Mouse (Mus musculus) hindbrain, embryonic 10.5 days (tissue): ENCODE measurements around the gene Phactr4. TPM values are rescaled to one million over a fixed set of nuclear protein-coding genes. Genes with fewer than 3 reads are reported as not detected.

Source experiments
- DNase-seq: peaks from one replicate; pipeline ENCODE4 v3.0.0-alpha.2; 2017; ENCODE audit warnings: low spot score
- H3K27ac ChIP-seq: fragments of 300-500 bp; sonication (generic); 2 replicates; pipeline ENCODE4 v1.5.1; 2016; ENCODE audit warnings: mild to moderate bottlenecking, moderate library complexity
- H3K27me3 ChIP-seq: fragments of 300-500 bp; sonication (generic); 2 replicates; pipeline ENCODE4 v1.6.1; 2016; ENCODE audit warnings: mild to moderate bottlenecking; ENCODE audit not compliant: poor library complexity, insufficient read depth, severe bottlenecking
- H3K36me3 ChIP-seq: fragments of 300-500 bp; sonication (generic); 2 replicates; pipeline ENCODE4 v1.6.1; 2016; ENCODE audit warnings: mild to moderate bottlenecking, moderate library complexity
- H3K4me1 ChIP-seq: fragments of 300-500 bp; sonication (generic); replicated peaks from 2 replicates; pipeline ENCODE4 v1.6.1; 2016; ENCODE audit warnings: mild to moderate bottlenecking
- H3K4me3 ChIP-seq: fragments of 300-500 bp; sonication (generic); 2 replicates; pipeline ENCODE4 v1.5.1; 2016; ENCODE audit warnings: mild to moderate bottlenecking, moderate library complexity
- H3K9me3 ChIP-seq: fragments of 300-500 bp; sonication (generic); 2 replicates; pipeline ENCODE4 v1.6.1; 2016; ENCODE audit warnings: mild to moderate bottlenecking, moderate library complexity
- whole genome bisulfite sequencing: fragments of 180-500 bp; shearing (Covaris S2); methylation state at CpG from one replicate; pipeline ENCODE4 v1.1.7; 2016; 5-methylcytosine and 5-hydroxymethylcytosine counted together
- polyA plus RNA-seq: library from polyadenylated mRNA; unstranded; fragments of >200 nt; fragmentation: Nextera tagmentation; extraction: Ambion mirVana; gene quantifications from 2 replicates; pipeline ENCODE4 v1.2.1, GENCODE M21; 2016

Gene Phactr4
- polyA plus RNA-seq, 1 experiment from 2014 or later, result 25.5 TPM

- Histone ChIP-seq H3K27ac (no peak overlapping the region), H3K27me3 (no peaks in the 10 kb centered on the region), H3K4me3 (no peak overlapping the region), H3K4me1 (no peaks in the 10 kb centered on the region; the same call in 1 of the 2 replicates), H3K9me3 (no peaks in the 10 kb centered on the region), H3K36me3 (peaks cover 63% of the 10 kb centered on the region)
- 93% methylated on average over 3 of the region's 3 CpGs for WGBS
- no peak for DNase-seq
These were observed 38.8 kb downstream of the Phactr4 start for GRCm38 (mm10) chr4:132383455-132383854.

DNA sequence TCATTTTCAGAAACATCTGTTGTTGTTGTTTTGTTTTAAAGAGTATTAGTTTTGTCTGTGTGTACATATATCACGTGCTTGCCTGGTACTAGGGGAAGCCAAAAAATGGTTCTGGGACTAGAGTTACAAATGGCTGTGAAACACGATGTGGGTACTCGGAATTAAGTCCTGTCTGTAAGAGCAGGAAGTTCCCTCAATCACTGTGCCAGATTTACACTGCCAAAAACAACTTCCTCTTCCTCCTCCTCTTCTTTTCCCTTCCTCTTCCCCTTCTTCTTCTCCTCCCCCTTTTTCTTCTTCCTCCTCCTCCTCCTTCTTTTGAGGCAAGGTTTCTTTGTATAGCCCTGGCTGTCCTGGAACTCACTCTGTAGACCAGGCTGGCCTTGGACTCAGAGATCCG, 40.0 kb downstream of the Phactr4 start:
- 85% methylated on average over 4 of the region's 4 CpGs for WGBS
- DNase-seq, result no peak
- no peaks in the 10 kb centered on the region for H3K27me3 ChIP-seq
- H3K4me3 ChIP-seq, result no peak overlapping the region
- H3K4me1 ChIP-seq, result no peaks in the 10 kb centered on the region
- H3K9me3 ChIP-seq, result no peaks in the 10 kb centered on the region
- peaks cover 75% of the 10 kb centered on the region for H3K36me3 ChIP-seq
- H3K27ac ChIP-seq, result no peak overlapping the region

DNA sequence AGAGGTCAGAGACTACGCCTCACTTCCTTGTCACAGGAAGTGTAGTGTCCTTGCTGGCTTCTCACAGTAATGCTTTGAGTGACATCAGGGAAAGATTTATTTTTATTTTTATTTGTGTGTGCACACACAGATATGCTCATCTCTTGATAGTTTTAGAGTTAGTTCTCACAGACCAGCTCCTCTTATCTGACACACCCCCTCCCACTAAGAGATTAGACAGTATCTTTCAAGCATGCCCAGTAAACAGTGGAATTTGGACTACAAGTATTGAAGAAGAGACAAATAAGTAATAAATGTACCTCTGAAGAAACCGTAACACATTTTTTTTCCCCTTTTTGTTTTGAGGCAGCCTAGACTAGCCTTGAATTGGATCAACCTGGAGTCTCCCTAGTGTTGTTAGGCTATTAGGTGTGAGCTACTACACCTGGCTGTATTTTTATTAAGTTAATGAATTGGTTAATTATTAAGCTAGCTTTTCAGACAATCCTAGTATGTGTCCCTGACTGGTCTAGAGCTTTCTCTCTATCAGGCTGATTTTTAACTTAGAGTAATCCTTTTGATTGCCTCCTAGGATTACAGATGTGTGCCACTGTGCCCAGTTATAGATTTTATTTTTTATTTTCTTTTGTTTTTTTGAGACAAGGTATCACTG, 41.2 kb downstream of the Phactr4 start:
- 98% methylated on average over 2 of the region's 2 CpGs for WGBS
- Histone ChIP-seq H3K4me1 (no peaks in the 10 kb centered on the region), H3K27me3 (no peaks in the 10 kb centered on the region), H3K9me3 (no peaks in the 10 kb centered on the region), H3K36me3 (peaks cover 76% of the 10 kb centered on the region), H3K4me3 (no peak overlapping the region), H3K27ac (no peak overlapping the region)
- no peak for DNase-seq

DNA sequence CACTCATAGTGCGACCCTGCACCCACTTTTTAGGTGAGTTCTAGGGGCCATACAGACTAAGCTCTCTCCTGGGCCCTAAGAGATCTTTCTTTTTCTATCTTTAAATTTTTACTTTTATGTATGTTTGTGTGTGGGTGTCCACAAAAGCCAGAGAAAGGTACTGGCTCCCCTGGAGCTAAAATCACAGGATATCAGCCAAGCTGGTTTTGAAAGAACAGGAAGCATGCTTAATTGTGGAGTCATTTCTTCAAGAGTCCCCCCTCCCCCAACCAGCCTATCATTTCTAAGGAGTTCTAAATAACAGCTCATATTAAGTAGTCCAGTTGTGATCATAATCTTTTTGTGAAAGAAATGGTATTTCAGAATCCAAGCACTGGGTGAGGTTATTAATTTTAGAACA, 48.5 kb downstream of the Phactr4 start:
- Histone ChIP-seq H3K4me3 (no peak overlapping the region), H3K27ac (no peak overlapping the region), H3K36me3 (peaks cover 90% of the 10 kb centered on the region), H3K9me3 (no peaks in the 10 kb centered on the region), H3K27me3 (no peaks in the 10 kb centered on the region), H3K4me1 (no peaks in the 10 kb centered on the region)
- DNase-seq, result no peak
- 100% methylated on average over 1 of the region's 1 CpGs for WGBS

GRCm38 (mm10) chr4:132369953-132370750, 52.1 kb downstream of the Phactr4 start:
- 69% methylated on average over 8 of the region's 8 CpGs for WGBS
- peaks cover 92% of the 10 kb centered on the region for H3K36me3 ChIP-seq

DNA sequence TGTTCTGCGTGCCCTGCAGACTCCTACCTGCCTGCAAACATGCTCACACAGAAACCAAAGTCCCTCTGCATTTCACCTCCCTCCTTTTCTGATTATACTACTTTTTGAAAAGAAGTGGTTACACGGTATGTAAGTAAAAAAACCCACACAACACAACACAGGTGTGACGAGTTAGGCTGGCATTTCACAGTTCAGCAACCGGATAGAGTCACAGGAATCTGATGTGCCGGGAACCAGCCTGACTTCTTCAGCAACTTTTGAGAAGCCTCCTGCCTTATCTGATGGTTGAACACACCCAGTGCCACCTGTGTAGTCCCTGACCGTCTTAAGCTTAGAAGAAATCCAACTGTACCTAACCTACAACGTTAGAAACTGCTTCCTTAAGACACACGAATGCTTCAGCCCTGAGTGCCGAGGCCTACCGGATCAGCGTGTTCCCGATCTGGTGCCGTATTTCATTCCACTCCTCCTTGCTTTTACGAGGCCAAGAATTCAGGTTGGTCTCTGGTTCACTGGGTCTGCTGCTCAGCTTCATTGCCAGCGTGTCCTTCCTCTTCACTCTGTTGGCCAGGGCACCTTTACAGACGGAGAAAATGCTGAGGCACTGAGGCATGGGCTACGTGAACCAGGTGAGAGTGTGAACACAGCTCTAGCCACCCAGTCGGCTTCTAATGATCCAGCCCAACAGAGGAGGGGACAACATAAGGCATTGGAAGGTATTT, 54.6 kb downstream of the Phactr4 start:
- WGBS, result 92% methylated on average over 18 of the region's 18 CpGs
- Histone ChIP-seq H3K4me3 (no peak overlapping the region), H3K27me3 (no peaks in the 10 kb centered on the region), H3K4me1 (no peaks in the 10 kb centered on the region), H3K36me3 (peaks cover 97% of the 10 kb centered on the region), H3K9me3 (no peaks in the 10 kb centered on the region), H3K27ac (no peak overlapping the region)
- DNase-seq, result no peak

More at GRCm38 (mm10) chr4:132369953-132370750, 52.1 kb downstream of the Phactr4 start:
- no peaks in the 10 kb centered on the region for H3K4me1 ChIP-seq
- H3K9me3 ChIP-seq, result no peaks in the 10 kb centered on the region
- H3K27ac ChIP-seq, result no peak overlapping the region
- no peak overlapping the region for H3K4me3 ChIP-seq
- no peaks in the 10 kb centered on the region for H3K27me3 ChIP-seq
- DNase-seq, result no peak

DNA sequence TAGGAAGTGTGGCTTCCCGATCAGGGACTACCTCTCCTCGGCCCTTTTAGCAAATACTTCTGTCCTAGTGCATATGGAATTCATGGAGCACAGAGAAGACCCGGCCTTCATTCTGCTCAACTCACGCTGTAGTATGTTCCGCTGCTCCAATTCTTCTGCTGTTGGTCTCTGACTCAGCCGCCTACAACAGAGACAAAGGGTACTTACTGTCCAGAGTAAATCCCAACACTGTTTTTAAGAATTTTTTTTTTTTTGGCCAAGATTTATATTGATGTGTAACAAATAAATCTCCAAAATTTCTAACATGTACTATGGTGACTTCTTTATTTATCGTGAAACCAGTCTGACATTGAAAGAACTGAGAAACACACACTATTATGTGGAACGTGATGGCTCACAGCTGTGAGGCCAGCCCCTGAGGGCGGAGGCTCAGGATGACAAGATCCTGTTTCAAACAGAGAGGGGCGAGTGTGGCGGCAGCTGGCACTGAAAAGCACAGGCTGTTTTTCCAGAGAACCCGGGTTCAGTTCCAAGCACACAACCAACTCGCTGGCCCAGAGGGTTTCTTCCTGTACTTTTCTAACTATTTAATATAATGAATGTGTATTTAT, 56.7 kb downstream of the Phactr4 start:
- DNase-seq, result no peak
- no peaks in the 10 kb centered on the region for H3K27me3 ChIP-seq
- H3K9me3 ChIP-seq, result no peaks in the 10 kb centered on the region
- 81% methylated on average over 13 of the region's 13 CpGs for WGBS
- peaks cover 92% of the 10 kb centered on the region for H3K36me3 ChIP-seq
- H3K4me1 ChIP-seq, result no peaks in the 10 kb centered on the region
- no peak overlapping the region for H3K27ac ChIP-seq
- no peak overlapping the region for H3K4me3 ChIP-seq

DNA sequence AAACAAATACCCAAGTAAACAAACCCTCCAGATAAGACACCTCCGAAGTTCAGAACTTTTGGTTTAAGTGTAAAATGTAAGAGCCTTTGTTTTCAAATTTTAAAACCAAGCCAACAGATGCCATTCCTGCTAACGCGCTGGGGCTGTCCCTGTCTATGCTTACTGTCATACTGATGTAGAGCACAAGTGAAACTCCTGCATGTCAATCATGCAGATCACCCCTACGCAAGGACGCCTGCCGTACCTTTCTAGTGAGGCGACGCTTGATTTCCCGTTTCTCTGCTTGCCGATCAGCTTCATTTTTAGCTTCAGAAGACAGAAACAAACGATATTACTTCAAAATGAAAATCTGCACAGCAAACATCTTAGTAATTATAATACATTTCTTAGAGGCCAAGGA, 58.8 kb downstream of the Phactr4 start:
- Histone ChIP-seq H3K27me3 (no peaks in the 10 kb centered on the region), H3K27ac (no peak overlapping the region), H3K4me1 (no peaks in the 10 kb centered on the region), H3K9me3 (no peaks in the 10 kb centered on the region), H3K36me3 (peaks cover 92% of the 10 kb centered on the region), H3K4me3 (no peak overlapping the region)
- no peak for DNase-seq
- 95% methylated on average over 11 of the region's 11 CpGs for WGBS

GRCm38 (mm10) chr4:132359510-132359909, 62.8 kb downstream of the Phactr4 start:
- H3K4me3 ChIP-seq, result no peak overlapping the region
- H3K27ac ChIP-seq, result no peak overlapping the region
- peaks cover 79% of the 10 kb centered on the region for H3K36me3 ChIP-seq
- H3K4me1 ChIP-seq, result no peaks in the 10 kb centered on the region
- no peak for DNase-seq
- H3K9me3 ChIP-seq, result no peaks in the 10 kb centered on the region
- WGBS, result 93% methylated on average over 4 of the region's 4 CpGs
- H3K27me3 ChIP-seq, result no peaks in the 10 kb centered on the region

GRCm38 (mm10) chr4:132356170-132356569, 66.1 kb downstream of the Phactr4 start:
- Histone ChIP-seq H3K27me3 (no peaks in the 10 kb centered on the region), H3K36me3 (peaks cover 62% of the 10 kb centered on the region), H3K4me3 (no peak overlapping the region), H3K27ac (no peak overlapping the region), H3K4me1 (peaks cover 16% of the 10 kb centered on the region), H3K9me3 (no peaks in the 10 kb centered on the region)
- no peak for DNase-seq
- WGBS, result 41% methylated on average over 12 of the region's 12 CpGs

DNA sequence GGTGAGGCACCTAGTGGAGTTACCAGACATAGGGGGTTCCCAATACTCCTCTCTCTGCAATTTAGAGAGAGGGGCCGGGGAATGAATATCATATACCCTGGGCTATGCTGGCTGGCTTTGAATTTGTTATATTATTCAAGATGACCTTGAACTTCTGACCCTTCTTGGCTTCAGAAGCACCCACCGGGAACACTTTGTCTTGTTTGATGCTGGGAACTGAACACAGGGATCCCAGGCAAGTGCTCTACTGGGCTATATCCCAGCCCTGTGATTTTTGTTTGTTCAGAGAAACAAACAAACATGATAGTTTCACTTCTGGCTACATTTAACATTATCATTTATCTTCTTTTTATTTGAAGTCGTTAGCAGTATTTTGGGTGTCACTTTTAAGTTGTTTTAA, 66.9 kb downstream of the Phactr4 start:
- WGBS, result 89% methylated on average over 3 of the region's 3 CpGs
- peaks cover 62% of the 10 kb centered on the region for H3K36me3 ChIP-seq
- H3K27me3 ChIP-seq, result no peaks in the 10 kb centered on the region
- DNase-seq, result no peak
- no peak overlapping the region for H3K27ac ChIP-seq
- no peak overlapping the region for H3K4me3 ChIP-seq
- H3K4me1 ChIP-seq, result peaks cover 16% of the 10 kb centered on the region
- no peaks in the 10 kb centered on the region for H3K9me3 ChIP-seq

GRCm38 (mm10) chr4:132354571-132354970, 67.7 kb downstream of the Phactr4 start:
- 94% methylated on average over 4 of the region's 4 CpGs for WGBS
- Histone ChIP-seq H3K36me3 (peaks cover 59% of the 10 kb centered on the region), H3K9me3 (no peaks in the 10 kb centered on the region), H3K4me3 (no peak overlapping the region), H3K27me3 (no peaks in the 10 kb centered on the region), H3K27ac (no peak overlapping the region), H3K4me1 (peaks cover 16% of the 10 kb centered on the region)
- no peak for DNase-seq
